Mouse (Mus musculus): ENCODE measurements around the gene Tmem212. TPM values are rescaled to one million over a fixed set of nuclear protein-coding genes. Genes with fewer than 3 reads are reported as not detected.
A peak's percentile ranks its signal among the peaks of the same experiment; 100 is the strongest.

Tmem212 gene
- polyA plus RNA-seq, 1 experiment from 2014 or later: 59.9 TPM

GRCm38 (mm10) chr3:27840311-27840710 lies 55.9 kb downstream of the Tmem212 start:
- no peak for TF ChIP-seq CTCF (IDR thresholded peaks at IDR 0.05)
- no peak for TF ChIP-seq EP300 (IDR thresholded peaks at IDR 0.05)
- 38% methylated on average over 9 of the region's 9 CpGs for WGBS
- no peak overlapping the region for H3K9ac ChIP-seq (replicated peaks; ENCODE audit: low read depth)

DNA sequence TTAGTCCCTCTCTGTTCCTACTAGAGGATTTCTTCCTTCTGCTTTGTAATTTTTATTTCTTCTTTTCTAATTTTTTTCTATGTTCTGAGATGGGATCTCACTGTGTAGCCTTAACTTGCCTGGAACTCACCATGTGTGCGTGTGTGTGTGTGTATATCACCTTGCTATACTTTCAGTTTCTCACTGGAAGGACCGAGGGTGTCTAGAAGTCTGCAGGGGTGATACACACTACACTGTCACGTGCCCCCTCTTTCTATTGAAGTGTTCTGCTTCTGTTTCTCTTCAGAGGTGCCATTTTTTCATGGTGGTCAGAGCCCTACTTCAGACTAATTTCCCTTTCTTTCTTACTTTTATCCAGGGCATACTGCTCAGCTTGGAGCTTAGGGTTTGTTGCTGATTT lies 56.4 kb downstream of the Tmem212 start:
- no peaks in the 10 kb centered on the region for H3K4me1 ChIP-seq (ENCODE audit: insufficient read depth, low read depth, low read length)
- H3K4me2 ChIP-seq (replicated peaks; ENCODE audit: low read depth, low read length): peak overlapping the region; percentile 14
- no peaks in the 10 kb centered on the region for H3K9me3 ChIP-seq (ENCODE audit: low read length)
- H3K27ac ChIP-seq (ENCODE audit: low read length): no peak overlapping the region
- whole genome bisulfite sequencing: 39% methylated on average over 3 of the region's 3 CpGs
- H3K27me3 ChIP-seq (replicated peaks; ENCODE audit: insufficient read depth, low read length): no peaks in the 10 kb centered on the region
- H3K36me3 ChIP-seq (ENCODE audit: insufficient read depth, low read length): no peaks in the 10 kb centered on the region
- no peak overlapping the region for H3K9ac ChIP-seq (replicated peaks; ENCODE audit: low read depth)
- DNase-seq (ENCODE audit: low spot score) (no peak), ATAC-seq (peak; percentile 50; the same call in 1 of the 2 replicates)
- no peak for TF ChIP-seq EP300 (IDR thresholded peaks at IDR 0.05)
- H3K4me3 ChIP-seq (ENCODE audit: low read depth, low read length): 0 out of 2 replicates have a peak overlapping the region, but pooled peaks have one; percentile 0

More at GRCm38 (mm10) chr3:27840311-27840710, 55.9 kb downstream of the Tmem212 start:
- Histone ChIP-seq H3K4me2 (replicated peaks; ENCODE audit: low read depth, low read length) (peak overlapping the region; percentile 14), H3K27ac (ENCODE audit: low read length) (no peak overlapping the region), H3K4me1 (ENCODE audit: insufficient read depth, low read depth, low read length) (no peaks in the 10 kb centered on the region), H3K4me3 (ENCODE audit: low read depth, low read length) (0 out of 2 replicates have a peak overlapping the region, but pooled peaks have one; percentile 0), H3K27me3 (replicated peaks; ENCODE audit: insufficient read depth, low read length) (no peaks in the 10 kb centered on the region), H3K9me3 (ENCODE audit: low read length) (no peaks in the 10 kb centered on the region), H3K36me3 (ENCODE audit: insufficient read depth, low read length) (no peaks in the 10 kb centered on the region)
- ATAC-seq (no peak), DNase-seq (ENCODE audit: low spot score) (no peak)

- TF ChIP-seq CTCF (IDR thresholded peaks at IDR 0.05): no peak
- no peaks in the 10 kb centered on the region for H3K4me1 ChIP-seq (ENCODE audit: insufficient read depth, low read depth, low read length)
- no peaks in the 10 kb centered on the region for H3K27me3 ChIP-seq (replicated peaks; ENCODE audit: insufficient read depth, low read length)
- H3K9me3 ChIP-seq (ENCODE audit: low read length): no peaks in the 10 kb centered on the region
- WGBS: 68% methylated on average over 9 of the region's 9 CpGs
- no peak overlapping the region for H3K9ac ChIP-seq (replicated peaks; ENCODE audit: low read depth)
- no peak overlapping the region for H3K4me2 ChIP-seq (replicated peaks; ENCODE audit: low read depth, low read length)
- no peak for DNase-seq (ENCODE audit: low spot score)
- no peaks in the 10 kb centered on the region for H3K36me3 ChIP-seq (ENCODE audit: insufficient read depth, low read length)
- no peak overlapping the region for H3K4me3 ChIP-seq (ENCODE audit: low read depth, low read length)
- no peak overlapping the region for H3K27ac ChIP-seq (ENCODE audit: low read length)
- ATAC-seq: no peak
These were observed 56.9 kb downstream of the Tmem212 start for GRCm38 (mm10) chr3:27839231-27839630.

DNA sequence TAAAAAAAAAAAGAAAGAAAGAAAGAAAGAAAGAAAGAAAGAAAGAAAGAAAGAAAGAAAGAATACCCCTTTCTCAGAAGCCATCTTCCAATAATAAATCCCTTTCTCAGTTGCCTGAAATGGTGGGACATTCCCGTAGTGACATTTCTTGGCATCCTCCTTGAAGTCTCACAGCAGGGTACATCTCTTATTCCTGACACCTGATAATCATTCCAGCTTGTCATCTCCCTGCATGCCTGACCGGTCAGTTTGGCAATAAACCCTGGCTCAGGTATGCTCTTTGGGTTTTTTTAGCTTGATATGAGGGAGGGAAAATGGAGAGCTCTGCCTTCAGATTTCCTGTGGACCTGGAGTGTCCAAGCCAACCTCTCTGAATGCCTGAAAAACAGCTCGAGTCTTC lies 59.9 kb downstream of the Tmem212 start:
- H3K36me3 ChIP-seq (ENCODE audit: insufficient read depth, low read length): no peaks in the 10 kb centered on the region
- no peak overlapping the region for H3K27ac ChIP-seq (ENCODE audit: low read length)
- H3K4me3 ChIP-seq (ENCODE audit: low read depth, low read length): no peak overlapping the region
- H3K9me3 ChIP-seq (ENCODE audit: low read length): no peaks in the 10 kb centered on the region
- no peaks in the 10 kb centered on the region for H3K4me1 ChIP-seq (ENCODE audit: insufficient read depth, low read depth, low read length)
- DNase-seq (ENCODE audit: low spot score) (no peak), ATAC-seq (no peak)
- 70% methylated on average over 3 of the region's 3 CpGs for WGBS
- TF ChIP-seq EP300 (IDR thresholded peaks at IDR 0.05): no peak
- TF ChIP-seq CTCF (IDR thresholded peaks at IDR 0.05): no peak
- H3K9ac ChIP-seq (replicated peaks; ENCODE audit: low read depth): no peak overlapping the region
- no peak overlapping the region for H3K4me2 ChIP-seq (replicated peaks; ENCODE audit: low read depth, low read length)
- H3K27me3 ChIP-seq (replicated peaks; ENCODE audit: insufficient read depth, low read length): no peaks in the 10 kb centered on the region

DNA sequence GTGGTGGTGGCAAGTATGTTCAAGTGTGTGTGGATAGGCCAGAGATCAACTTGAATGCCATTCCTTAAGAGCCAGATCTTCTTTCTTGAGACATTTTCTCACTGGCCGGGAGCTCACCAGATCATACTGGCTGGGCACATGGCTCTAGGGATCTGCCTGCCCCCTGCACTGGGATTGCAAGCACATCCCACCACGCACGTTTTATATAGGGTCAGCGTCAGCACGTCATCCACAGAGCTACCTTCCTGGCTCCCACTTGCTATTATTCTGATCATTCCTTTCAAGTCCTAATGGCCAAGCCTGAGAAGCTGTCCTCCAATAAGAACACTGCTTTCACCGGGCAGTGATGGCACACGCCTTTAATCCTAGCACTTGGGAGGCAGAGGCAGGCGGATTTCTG lies 60.4 kb downstream of the Tmem212 start:
- H3K36me3 ChIP-seq (ENCODE audit: insufficient read depth, low read length): no peaks in the 10 kb centered on the region
- no peak overlapping the region for H3K9ac ChIP-seq (replicated peaks; ENCODE audit: low read depth)
- no peak overlapping the region for H3K27ac ChIP-seq (ENCODE audit: low read length)
- ATAC-seq (no peak), DNase-seq (ENCODE audit: low spot score) (no peak)
- H3K9me3 ChIP-seq (ENCODE audit: low read length): no peaks in the 10 kb centered on the region
- 93% methylated on average over 8 of the region's 8 CpGs for WGBS
- H3K27me3 ChIP-seq (replicated peaks; ENCODE audit: insufficient read depth, low read length): no peaks in the 10 kb centered on the region
- TF ChIP-seq CTCF (IDR thresholded peaks at IDR 0.05) (no peak), EP300 (IDR thresholded peaks at IDR 0.05) (no peak)
- no peak overlapping the region for H3K4me3 ChIP-seq (ENCODE audit: low read depth, low read length)
- no peaks in the 10 kb centered on the region for H3K4me1 ChIP-seq (ENCODE audit: insufficient read depth, low read depth, low read length)
- H3K4me2 ChIP-seq (replicated peaks; ENCODE audit: low read depth, low read length): no peak overlapping the region

DNA sequence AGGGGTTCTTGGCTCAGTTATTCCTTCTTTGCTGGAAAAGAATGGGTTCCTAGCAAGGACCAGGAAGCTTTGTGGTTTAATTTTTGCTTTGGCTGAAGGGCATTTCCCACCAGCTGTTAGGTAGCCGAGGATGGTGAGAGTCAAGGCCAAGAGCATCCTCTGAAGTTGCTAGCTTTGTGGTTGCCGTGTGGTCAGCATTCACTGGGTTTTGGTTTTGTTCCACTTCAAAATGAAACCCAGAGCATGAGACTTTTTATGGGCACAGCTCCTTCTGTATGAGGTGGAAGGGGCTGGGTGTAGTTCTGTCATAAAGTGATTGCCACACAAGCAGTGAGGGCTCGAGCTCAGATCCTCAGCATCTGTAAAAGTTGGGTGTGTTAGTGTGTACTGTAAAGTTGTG lies 67.4 kb downstream of the Tmem212 start:
- no peak overlapping the region for H3K4me3 ChIP-seq (ENCODE audit: low read depth, low read length)
- DNase-seq (ENCODE audit: low spot score) (no peak), ATAC-seq (no peak)
- 92% methylated on average over 3 of the region's 3 CpGs for WGBS
- no peaks in the 10 kb centered on the region for H3K9me3 ChIP-seq (ENCODE audit: low read length)
- no peak overlapping the region for H3K27ac ChIP-seq (ENCODE audit: low read length)
- no peak overlapping the region for H3K9ac ChIP-seq (replicated peaks; ENCODE audit: low read depth)
- TF ChIP-seq EP300 (IDR thresholded peaks at IDR 0.05) (no peak), CTCF (IDR thresholded peaks at IDR 0.05) (no peak)
- no peaks in the 10 kb centered on the region for H3K27me3 ChIP-seq (replicated peaks; ENCODE audit: insufficient read depth, low read length)
- no peaks in the 10 kb centered on the region for H3K4me1 ChIP-seq (ENCODE audit: insufficient read depth, low read depth, low read length)
- H3K36me3 ChIP-seq (ENCODE audit: insufficient read depth, low read length): no peaks in the 10 kb centered on the region
- H3K4me2 ChIP-seq (replicated peaks; ENCODE audit: low read depth, low read length): no peak overlapping the region

GRCm38 (mm10) chr3:27827236-27827635 lies 68.9 kb downstream of the Tmem212 start:
- Histone ChIP-seq H3K4me1 (ENCODE audit: insufficient read depth, low read depth, low read length) (no peaks in the 10 kb centered on the region), H3K4me2 (replicated peaks; ENCODE audit: low read depth, low read length) (no peak overlapping the region), H3K4me3 (ENCODE audit: low read depth, low read length) (no peak overlapping the region), H3K9me3 (ENCODE audit: low read length) (no peaks in the 10 kb centered on the region), H3K27ac (ENCODE audit: low read length) (no peak overlapping the region), H3K36me3 (ENCODE audit: insufficient read depth, low read length) (no peaks in the 10 kb centered on the region), H3K27me3 (replicated peaks; ENCODE audit: insufficient read depth, low read length) (no peaks in the 10 kb centered on the region), H3K9ac (replicated peaks; ENCODE audit: low read depth) (no peak overlapping the region)
- ATAC-seq (no peak), DNase-seq (ENCODE audit: low spot score) (no peak)
- TF ChIP-seq EP300 (IDR thresholded peaks at IDR 0.05) (no peak), CTCF (IDR thresholded peaks at IDR 0.05) (no peak)
- 88% methylated on average over 3 of the region's 3 CpGs for WGBS

All from lung, postnatal 0 days (tissue).